Mouse (Mus musculus) thymus, postnatal 4 days (tissue): ENCODE data around the gene Ccdc97.
"Not testable (repeated sequence)": the region's sequence is repeated elsewhere in the genome, so short reads cannot be mapped to it uniquely, and the experiment has no call there.

Source experiments
- DNase-seq: peaks from one replicate; pipeline ENCODE4 v3.0.0; 2021

The Ccdc97 gene

DNA sequence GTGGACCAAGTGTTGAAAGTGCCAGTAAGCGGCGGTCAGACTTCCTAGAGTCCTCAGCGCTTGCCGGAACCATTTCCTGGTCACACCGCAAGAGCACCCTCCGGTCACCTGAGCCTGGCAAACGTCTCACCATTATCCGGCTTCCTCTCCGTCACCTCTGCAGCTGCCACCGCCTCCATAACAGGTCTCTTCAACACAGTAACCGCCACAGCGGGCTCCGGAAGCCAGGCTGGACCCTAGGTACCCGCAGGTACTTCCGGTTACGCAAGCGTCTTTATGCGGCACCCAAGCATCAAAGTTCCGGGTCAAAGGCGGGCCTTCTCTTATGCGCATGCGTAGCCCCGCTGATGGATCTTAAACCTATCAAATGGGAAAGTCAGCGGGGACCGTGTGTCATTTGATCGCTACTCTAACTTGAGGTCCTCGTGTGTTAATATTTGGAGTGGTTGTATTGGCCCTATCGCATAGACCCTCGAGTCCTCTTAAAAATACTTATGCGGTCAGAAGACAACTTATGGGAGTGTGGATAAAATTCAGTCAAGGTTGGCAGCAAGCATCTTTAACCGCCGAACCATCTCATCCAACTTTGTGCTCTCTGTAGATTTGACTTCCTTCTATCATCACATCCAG, at the start of gene Ccdc97:
TSS of gene Ccdc97 (minus strand) at position 301 of the 630 bp plus-strand sequence.
- DNase-seq = peak; percentile 90

GRCm38 (mm10) chr7:25768229-25768628, 49.3 kb upstream of the Ccdc97 start:
- DNase-seq = no peak

GRCm38 (mm10) chr7:25766108-25766507, 47.2 kb upstream of the Ccdc97 start:
- DNase-seq = no peak

DNA sequence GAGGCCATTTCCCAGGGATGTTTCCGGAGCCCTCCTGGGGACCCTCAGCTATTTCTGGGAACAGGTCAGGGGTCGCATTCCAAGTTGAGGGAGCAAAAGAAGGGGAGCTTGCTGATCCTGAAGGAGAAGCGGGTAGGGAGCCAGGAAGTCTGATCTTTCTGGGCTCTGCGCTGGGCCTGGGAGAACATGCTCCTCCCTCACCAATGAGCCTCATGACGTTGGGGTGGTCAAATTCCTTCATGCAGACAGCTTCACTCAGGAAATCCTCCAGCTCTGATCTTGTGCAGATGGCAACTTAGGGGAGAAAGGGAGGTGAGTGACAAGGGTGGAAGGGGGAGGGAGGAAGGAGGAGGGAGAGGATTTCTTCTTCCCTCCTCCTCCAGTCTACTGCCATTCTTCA, 45.3 kb upstream of the Ccdc97 start:
- no peak for DNase-seq

GRCm38 (mm10) chr7:25763678-25764077, 44.8 kb upstream of the Ccdc97 start:
- no peak for DNase-seq

- no peak for DNase-seq
Measured at GRCm38 (mm10) chr7:25761354-25761753, 42.5 kb upstream of the Ccdc97 start.

DNA sequence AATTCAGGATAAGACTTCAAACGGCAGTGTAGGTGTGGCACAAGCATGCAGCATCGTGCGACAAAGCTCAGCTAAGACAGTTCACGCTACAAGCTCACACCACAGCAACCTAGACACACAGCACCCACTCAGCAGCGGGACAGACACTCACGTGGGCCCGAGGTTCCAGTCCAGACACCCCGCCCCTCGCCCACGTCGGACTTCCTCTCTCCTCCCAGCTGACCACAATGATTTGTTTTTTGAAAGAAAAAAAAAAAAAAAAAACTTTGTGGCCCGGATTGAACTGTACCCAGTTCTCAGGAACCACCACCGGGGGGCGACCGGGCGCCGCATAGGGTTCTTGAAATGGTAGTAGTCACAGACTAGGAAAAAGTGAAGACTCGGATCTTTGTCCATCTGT, 37.1 kb upstream of the Ccdc97 start:
- DNase-seq = peak; percentile 95

- DNase-seq = peak; percentile 77
Measured at GRCm38 (mm10) chr7:25755468-25755833, 36.6 kb upstream of the Ccdc97 start.

DNA sequence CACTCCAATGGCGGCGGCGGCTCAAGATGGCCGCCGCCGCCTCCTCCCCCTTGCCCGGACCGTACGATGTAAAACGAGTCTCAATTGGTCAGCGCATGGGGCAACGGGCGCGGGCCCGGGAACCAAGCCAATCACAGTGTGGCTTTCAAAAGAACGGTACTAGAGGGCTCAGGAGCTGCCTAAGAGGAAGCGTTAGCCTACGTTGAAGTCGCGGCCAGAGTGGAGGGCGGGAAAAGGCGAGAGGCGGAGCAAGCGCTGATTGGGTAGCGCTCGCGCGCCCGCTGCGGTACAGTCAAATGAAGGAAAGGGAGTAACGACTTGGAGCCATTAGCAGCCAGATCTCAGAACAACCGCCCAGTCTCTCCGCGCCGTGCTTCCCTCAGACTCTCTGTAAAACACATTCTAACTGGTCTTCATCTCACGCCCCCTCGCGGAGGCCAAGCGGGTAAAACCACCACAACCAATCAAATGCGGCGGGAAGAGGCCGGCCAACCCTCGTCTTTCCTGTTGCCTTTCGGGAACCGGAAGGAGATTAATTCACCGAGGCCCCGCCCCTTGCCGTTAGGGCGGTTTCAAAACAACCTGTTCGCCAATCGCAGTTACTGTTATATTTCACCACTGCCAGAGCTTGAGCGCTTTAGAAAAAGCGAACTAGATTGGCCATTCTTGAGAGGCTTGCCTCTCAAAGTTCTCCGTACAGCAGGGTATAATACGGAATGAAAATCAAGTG, 36.0 kb upstream of the Ccdc97 start, which contains the start of gene Hnrnpul1:
TSS of gene Hnrnpul1 (minus strand) at position 20 of the 730 bp plus-strand sequence.
- peak; percentile 98 for DNase-seq

DNA sequence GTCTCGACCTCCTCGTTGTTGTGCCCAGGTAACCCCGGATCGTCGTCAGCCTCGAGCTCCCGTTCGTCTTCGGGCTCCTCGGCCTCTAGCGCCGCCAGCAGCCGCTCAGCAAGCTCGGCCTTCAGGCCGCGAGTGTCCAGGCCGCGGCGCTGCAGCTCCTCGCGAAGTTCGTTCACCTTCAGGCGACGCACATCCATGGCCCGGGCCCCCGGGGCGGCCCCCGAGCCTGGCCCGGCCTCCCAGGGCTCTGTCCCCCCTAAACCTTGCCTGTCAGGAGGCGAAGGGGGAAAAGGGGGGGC, 35.5 kb upstream of the Ccdc97 start:
- no peak for DNase-seq

DNA sequence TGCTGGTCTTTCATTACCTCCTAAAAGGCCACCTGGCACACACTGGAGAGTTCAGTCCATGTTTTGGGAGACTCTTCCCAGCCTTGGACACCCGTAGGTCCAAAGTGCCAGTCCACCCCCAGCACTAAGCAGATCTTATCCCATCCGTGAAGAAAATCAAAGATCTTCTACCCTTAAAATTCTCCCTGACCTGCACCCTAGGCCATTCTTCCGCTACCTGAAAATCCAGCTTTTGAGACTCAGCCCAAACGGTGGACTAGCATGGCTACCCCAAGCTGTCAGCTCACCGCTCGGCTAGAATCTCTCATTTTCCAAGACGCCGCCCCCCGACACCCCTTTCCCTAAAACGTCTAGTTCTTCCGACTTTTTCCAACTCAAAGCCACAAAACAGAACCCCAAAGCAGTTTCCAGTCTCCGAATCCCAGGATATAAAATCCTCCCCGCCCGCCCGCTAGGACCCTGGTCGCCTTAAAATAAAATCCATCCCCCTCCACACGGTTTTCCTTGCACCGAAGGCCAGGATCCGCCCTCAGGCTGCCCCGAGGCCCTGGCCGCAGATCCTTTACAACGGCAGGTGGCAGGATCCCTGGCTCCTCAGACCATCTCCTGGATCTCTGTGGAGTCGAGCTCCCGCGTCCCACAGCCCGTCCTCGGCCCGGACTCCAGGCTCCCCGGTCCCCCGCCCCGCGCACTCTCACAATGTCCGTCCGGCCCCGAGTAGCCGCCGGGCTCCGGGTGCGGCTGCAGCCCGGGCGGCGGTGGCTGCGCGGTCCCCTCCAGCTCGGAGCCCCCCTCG, 35.0 kb upstream of the Ccdc97 start:
- DNase-seq = peak; percentile 54

- DNase-seq = no peak
Measured at GRCm38 (mm10) chr7:25753076-25753475, 34.2 kb upstream of the Ccdc97 start.

DNA sequence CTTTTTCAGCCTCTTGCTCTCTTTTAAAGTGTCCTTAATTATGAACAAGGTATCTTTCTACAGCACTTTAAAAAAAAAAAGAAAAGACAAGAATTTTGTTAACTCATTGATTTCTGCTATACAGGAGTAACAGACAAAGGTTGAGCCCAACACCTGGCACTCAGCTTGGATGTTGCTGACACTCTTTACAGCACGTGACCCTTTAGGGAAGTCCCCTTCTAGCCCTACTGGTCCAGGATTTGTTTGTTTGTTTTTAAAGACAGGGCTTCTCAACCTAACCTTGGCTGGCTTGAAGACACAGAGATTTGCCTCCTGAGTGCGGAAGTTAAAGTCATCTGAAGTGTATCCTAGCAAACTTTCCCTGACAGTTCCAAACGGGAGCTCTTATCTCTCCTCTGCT, 28.0 kb upstream of the Ccdc97 start:
- DNase-seq = no peak

DNA sequence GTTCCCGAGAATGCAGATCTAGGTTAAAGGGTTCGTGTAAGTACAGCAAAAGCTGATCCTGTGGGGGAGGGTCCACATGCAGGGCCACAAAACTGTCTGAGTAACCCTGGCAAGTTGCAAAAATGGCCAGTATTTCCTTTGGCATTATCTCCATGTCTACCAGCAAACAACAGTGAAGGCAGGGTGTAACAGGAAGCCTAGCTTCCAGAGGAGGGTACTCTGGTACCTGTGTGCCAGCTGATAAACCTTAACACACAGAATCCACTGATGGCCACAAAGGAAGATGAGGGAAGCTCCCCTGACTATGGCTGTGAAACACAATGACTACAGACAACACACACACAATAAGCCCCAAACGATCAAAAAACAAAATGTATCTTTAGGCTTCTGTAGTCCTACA, 19.4 kb upstream of the Ccdc97 start:
- no peak for DNase-seq

- peak; percentile 48 for DNase-seq
Measured at GRCm38 (mm10) chr7:25736920-25737319, 18.0 kb upstream of the Ccdc97 start.

GRCm38 (mm10) chr7:25734991-25735390, 16.1 kb upstream of the Ccdc97 start:
- no peak for DNase-seq

DNA sequence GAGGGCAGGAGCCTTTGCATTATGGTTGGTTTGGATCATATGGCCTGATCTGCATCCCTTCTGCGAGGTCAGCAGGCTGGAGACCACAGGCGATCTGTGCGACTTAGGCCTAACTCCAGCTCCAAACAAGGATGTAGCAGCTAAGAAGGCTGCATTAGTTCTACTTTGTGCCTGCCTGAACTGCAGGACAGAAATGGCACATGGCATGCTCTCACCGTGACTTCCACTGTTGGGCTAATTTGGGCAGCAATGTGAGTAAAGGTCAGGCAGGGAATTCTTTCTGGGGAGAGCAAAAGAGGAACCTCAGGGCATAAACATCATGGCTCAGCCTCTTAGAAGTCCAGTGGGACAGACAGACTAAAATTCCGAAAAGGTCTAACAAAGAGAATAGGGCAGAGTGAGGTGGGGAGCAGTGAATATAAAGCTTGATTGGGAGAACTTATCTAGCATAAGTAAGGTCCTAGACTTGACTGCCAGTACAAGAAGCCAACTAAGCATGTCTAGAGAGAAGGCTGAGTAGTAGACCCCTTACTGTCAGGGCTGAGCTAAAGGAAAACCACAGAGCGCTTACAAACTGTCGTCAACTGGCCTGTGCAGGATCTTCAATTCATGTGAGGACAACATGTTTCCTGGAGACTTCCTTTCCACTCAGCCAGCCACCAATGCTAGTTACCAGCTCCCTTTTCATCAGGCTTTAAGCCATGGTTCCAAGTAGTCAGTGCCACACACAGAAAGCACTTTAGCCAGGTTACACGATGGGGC, 12.6 kb upstream of the Ccdc97 start:
- no peak for DNase-seq

DNA sequence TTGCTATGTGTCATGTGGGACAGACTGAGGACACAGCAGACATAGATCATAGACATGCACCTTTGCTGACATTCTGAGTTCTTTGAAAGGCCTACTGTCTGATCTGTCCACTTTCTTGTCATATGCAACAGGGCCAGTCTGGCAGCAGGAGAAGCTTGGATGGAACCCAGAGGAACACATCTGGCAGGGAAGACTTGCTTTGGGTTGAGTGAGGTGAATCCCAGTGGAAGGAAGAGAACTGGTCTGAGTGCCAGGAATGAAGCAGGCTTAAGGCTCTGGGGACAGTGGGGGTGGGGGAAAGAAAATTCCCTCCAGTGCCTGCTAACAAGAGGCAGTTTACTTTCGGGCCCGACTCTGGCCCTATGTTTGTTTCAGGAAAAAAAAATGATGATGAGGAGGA, 11.0 kb upstream of the Ccdc97 start:
- no peak for DNase-seq

GRCm38 (mm10) chr7:25729396-25729795, 10.5 kb upstream of the Ccdc97 start:
- DNase-seq = no peak

GRCm38 (mm10) chr7:25727800-25728199, 8.9 kb upstream of the Ccdc97 start:
- no peak for DNase-seq

GRCm38 (mm10) chr7:25725886-25726285, 7.0 kb upstream of the Ccdc97 start:
- DNase-seq = no peak

DNA sequence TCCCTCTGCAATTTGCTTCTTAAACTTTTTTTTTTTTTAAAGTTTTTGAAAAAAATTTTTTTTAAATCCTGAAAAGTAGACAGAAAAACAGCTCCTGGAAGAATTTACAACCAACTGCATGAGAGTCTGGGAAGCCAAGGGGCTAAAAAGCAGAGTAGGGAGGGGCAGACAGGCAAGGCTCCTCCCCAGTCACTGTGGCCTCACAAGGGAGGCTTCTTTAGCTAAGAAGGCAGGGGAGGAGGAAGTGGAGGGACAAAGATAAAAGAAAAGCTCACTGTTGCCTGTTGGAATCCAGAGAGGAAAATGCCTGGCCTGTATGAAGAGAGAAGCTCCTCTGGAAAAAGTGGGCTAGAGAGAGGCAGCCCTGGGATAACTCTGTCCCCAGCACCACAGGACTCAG, 2.9 kb upstream of the Ccdc97 start:
- DNase-seq = not testable (repeated sequence)

DNA sequence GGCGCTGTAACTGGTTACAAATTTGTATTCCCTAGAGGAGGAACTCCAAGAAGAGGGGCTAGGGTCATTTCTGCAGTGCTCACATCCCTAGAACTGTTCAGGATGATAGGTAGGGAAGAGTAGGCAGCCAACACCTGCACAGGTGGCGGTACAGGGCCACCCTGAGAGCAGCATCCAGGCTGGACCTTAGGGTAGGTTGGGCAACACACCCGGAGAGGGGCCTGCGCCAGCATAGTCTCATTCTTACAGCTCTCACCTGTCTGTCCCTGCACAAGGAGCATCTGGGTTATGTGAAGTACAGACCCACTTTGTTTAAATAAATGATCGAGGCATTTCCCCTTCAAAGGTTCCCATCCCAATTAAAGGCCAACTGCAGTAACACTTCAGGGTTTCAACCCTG, 1.9 kb upstream of the Ccdc97 start:
- DNase-seq = no peak
